ENCODE assay signal across 7 mouse cellular contexts in genomic region chr6:8209047-8209865, GRCm38 (mm10). TPM values are rescaled to one million over a fixed set of nuclear protein-coding genes. Genes with fewer than 3 reads are reported as not detected.
DNase-seq lines count a peak whose midpoint lies in the region; ATAC-seq and TF ChIP-seq lines count a peak whose summit lies in the region.

Mios (plus strand) TSS chr6:8209222.

- H3K9me3 ChIP-seq in embryonic facial prominence, embryonic 11.5 days (replicated peaks; ENCODE audit: control insufficient read depth, low read length), result no peaks in the 10 kb centered on the region
- H3K9me3 ChIP-seq in limb, embryonic 12.5 days, result no peaks in the 10 kb centered on the region
- no peaks in the 10 kb centered on the region for H3K9me3 ChIP-seq in midbrain, embryonic 15.5 days

- H3K27me3 ChIP-seq in embryonic facial prominence, embryonic 11.5 days (ENCODE audit: control insufficient read depth, insufficient read depth, low read length), result no peaks in the 10 kb centered on the region
- H3K27me3 ChIP-seq in kidney, adult 2 months (replicated peaks; ENCODE audit: control insufficient read depth, insufficient read depth, low read length), result no peaks in the 10 kb centered on the region
- H3K27me3 ChIP-seq in limb, embryonic 12.5 days, result no peaks in the 10 kb centered on the region
- no peaks in the 10 kb centered on the region for H3K27me3 ChIP-seq in midbrain, embryonic 15.5 days (replicated peaks)
- no peaks in the 10 kb centered on the region for H3K27me3 ChIP-seq in spleen, adult 2 months (ENCODE audit: control insufficient read depth, insufficient read depth, low read length)

- peak within 1 kb of the TSS; percentile 90 for H3K27ac ChIP-seq in embryonic facial prominence, embryonic 11.5 days (replicated peaks; ENCODE audit: low read depth, low read length)
- H3K27ac ChIP-seq in kidney, adult 2 months (ENCODE audit: insufficient read depth, low read depth, low read length), result peak within 1 kb of the TSS; percentile 53
- H3K27ac ChIP-seq in limb, embryonic 12.5 days, result peak within 1 kb of the TSS; percentile 96
- H3K27ac ChIP-seq in midbrain, embryonic 15.5 days, result peak within 1 kb of the TSS; percentile 95
- H3K27ac ChIP-seq in spleen, adult 2 months (ENCODE audit: insufficient read depth, low read length), result peak within 1 kb of the TSS; percentile 80

- DNase-seq in adrenal gland, postnatal 14 days, result peak; percentile 92
- peak; percentile 95 for DNase-seq in embryonic facial prominence, embryonic 11.5 days (ENCODE audit: low spot score)
- DNase-seq in heart, adult 18-20 months, result peak; percentile 88 to 93
- peak; percentile 94 for DNase-seq in kidney, adult 2 months
- peak; percentile 81 to 82 for DNase-seq in spleen, adult 2 months (ENCODE audit: low read depth in 1 of 2, low spot score in 2 of 2)

- no peaks in the 10 kb centered on the region for H3K36me3 ChIP-seq in embryonic facial prominence, embryonic 11.5 days (replicated peaks; ENCODE audit: control insufficient read depth, insufficient read depth, low read depth, low read length)
- no peaks in the 10 kb centered on the region; the same call in 1 of the 2 replicates for H3K36me3 ChIP-seq in kidney, adult 2 months (ENCODE audit: control insufficient read depth, insufficient read depth, low read length)
- peaks cover 10% of the 10 kb centered on the region; the same call in 1 of the 2 replicates for H3K36me3 ChIP-seq in limb, embryonic 12.5 days
- H3K36me3 ChIP-seq in midbrain, embryonic 15.5 days (replicated peaks), result no peaks in the 10 kb centered on the region
- H3K36me3 ChIP-seq in spleen, adult 2 months (ENCODE audit: control insufficient read depth, insufficient read depth, low read length), result no peaks in the 10 kb centered on the region

- no peaks in the 10 kb centered on the region for H3K4me1 ChIP-seq in embryonic facial prominence, embryonic 11.5 days (ENCODE audit: control insufficient read depth, insufficient read depth, low read length)
- peaks cover 3% of the 10 kb centered on the region; the same call in 1 of the 2 replicates for H3K4me1 ChIP-seq in kidney, adult 2 months (ENCODE audit: control insufficient read depth, insufficient read depth, low read length)
- H3K4me1 ChIP-seq in limb, embryonic 12.5 days (replicated peaks), result peaks cover 11% of the 10 kb centered on the region
- peaks cover 12% of the 10 kb centered on the region for H3K4me1 ChIP-seq in midbrain, embryonic 15.5 days
- peaks cover 2% of the 10 kb centered on the region; the same call in 1 of the 2 replicates for H3K4me1 ChIP-seq in spleen, adult 2 months (ENCODE audit: control insufficient read depth, insufficient read depth, insufficient read length)

- WGBS in embryonic facial prominence, embryonic 11.5 days, result under 1% methylated on average over 56 of the region's 90 CpGs
- WGBS in kidney, adult 2 months, result under 1% methylated on average over 89 of the region's 90 CpGs
- under 1% methylated on average over 90 of the region's 90 CpGs for WGBS in limb, embryonic 12.5 days
- WGBS in midbrain, embryonic 15.5 days, result under 1% methylated on average over 90 of the region's 90 CpGs
- WGBS in spleen, adult 2 months, result under 1% methylated on average over 90 of the region's 90 CpGs

- peak within 1 kb of the TSS; percentile 81 for H3K4me3 ChIP-seq in embryonic facial prominence, embryonic 11.5 days (ENCODE audit: low read depth, low read length)
- peak within 1 kb of the TSS; percentile 87 for H3K4me3 ChIP-seq in kidney, adult 2 months (ENCODE audit: insufficient read depth, low read depth, low read length)
- H3K4me3 ChIP-seq in limb, embryonic 12.5 days (replicated peaks), result peak within 1 kb of the TSS; percentile 83
- peak within 1 kb of the TSS; percentile 97 for H3K4me3 ChIP-seq in midbrain, embryonic 15.5 days
- H3K4me3 ChIP-seq in spleen, adult 2 months (ENCODE audit: extremely low read depth, insufficient read depth, insufficient read length), result peak within 1 kb of the TSS; percentile 90

- peak within 1 kb of the TSS; percentile 51 for H3K4me2 ChIP-seq in embryonic facial prominence, embryonic 11.5 days (ENCODE audit: low read depth, low read length)
- H3K4me2 ChIP-seq in limb, embryonic 12.5 days, result peak within 1 kb of the TSS; percentile 52
- H3K4me2 ChIP-seq in midbrain, embryonic 15.5 days, result peak within 1 kb of the TSS; percentile 56

- H3K9ac ChIP-seq in embryonic facial prominence, embryonic 11.5 days (replicated peaks; ENCODE audit: low read length), result peak within 1 kb of the TSS; percentile 90
- peak within 1 kb of the TSS; percentile 84 for H3K9ac ChIP-seq in limb, embryonic 12.5 days (replicated peaks)
- peak within 1 kb of the TSS; percentile 92 for H3K9ac ChIP-seq in midbrain, embryonic 15.5 days

- TF ChIP-seq CTCF in kidney, adult 2 months (conservative IDR thresholded peaks at IDR 0.05; ENCODE audit: insufficient read depth, insufficient read length, low read depth, low read length), result 0 out of 2 replicates have a peak, but pooled peaks have one; percentile 12
- 0 out of 2 replicates have a peak, but pooled peaks have one; percentile 5 for TF ChIP-seq CTCF in spleen, adult 2 months (IDR thresholded peaks at IDR 0.05; ENCODE audit: extremely low read depth, insufficient read depth, insufficient read length, insufficient replicate concordance)

- no peak for TF ChIP-seq POLR2A in kidney, adult 2 months (IDR thresholded peaks at IDR 0.05; ENCODE audit: low read depth, low read length)
- TF ChIP-seq POLR2A in spleen, adult 2 months (IDR thresholded peaks at IDR 0.05; ENCODE audit: low read depth, low read length), result peak; percentile 7; the same call in 1 of the 2 replicates

- peak; percentile 99 for ATAC-seq in embryonic facial prominence, embryonic 11.5 days (replicated peaks; ENCODE audit: insufficient number of reproducible peaks, low FRiP score, low TSS enrichment, low read depth)
- peak; percentile 98 for ATAC-seq in limb, embryonic 12.5 days (ENCODE audit: insufficient number of reproducible peaks, insufficient read depth, low FRiP score, low TSS enrichment, low read depth)
- peak; percentile 98 for ATAC-seq in midbrain, embryonic 15.5 days (replicated peaks)

RNA-seq across cellular contexts. Expression of gene Mios, which starts in this region (rescaled TPM):
- total RNA-seq in adrenal gland, postnatal 14 days (2021), result 18.0 and 18.6 TPM in 2 replicates
- 31.3 and 36.3 TPM in 2 replicates for polyA plus RNA-seq in embryonic facial prominence, embryonic 11.5 days (2014; fragmentation: Nextera tagmentation; extraction: Ambion mirVana)
- total RNA-seq in heart, adult 18-20 months (2021), result 10 to 100 TPM; 16.8 to 17.1 TPM
- 3.3 and 3.8 TPM in 2 replicates for polyA plus RNA-seq in kidney, adult 2 months (2012; rRNA removed)
- polyA plus RNA-seq in limb, embryonic 12.5 days (2016; fragmentation: Nextera tagmentation; extraction: Ambion mirVana), result 33.3 and 33.8 TPM in 2 replicates
- polyA plus RNA-seq in midbrain, embryonic 15.5 days (2015; fragmentation: Nextera tagmentation; extraction: Ambion mirVana), result 23.4 and 26.0 TPM in 2 replicates
- 1.6 and 1.9 TPM in 2 replicates for polyA plus RNA-seq in spleen, adult 2 months (2012; rRNA removed)

Comparison
In these comparisons a context has a peak if more than half of its experiments do, and no peak if none do; other contexts are left out.
1. Peak in every context shown above with its lines: DNase-seq, ATAC-seq, H3K4me3 ChIP-seq and H3K27ac ChIP-seq.